Mouse (Mus musculus) kidney, embryonic 15.5 days (tissue): ENCODE results near the gene Nup107. TPM values are rescaled to one million over a fixed set of nuclear protein-coding genes. Genes with fewer than 3 reads are reported as not detected.
"Not testable (repeated sequence)": the region's sequence is repeated elsewhere in the genome, so short reads cannot be mapped to it uniquely, and the experiment has no call there.

Experiments
- ATAC-seq: fragments of 200-750 bp; cut with Nextera tagmentation; replicated peaks from 2 replicates; pipeline ENCODE4 v1.8.0; 2017; ENCODE audit warnings: moderate TSS enrichment; ENCODE audit not compliant: low FRiP score
- H3K27ac ChIP-seq: fragments of 300-500 bp; sonication (generic); 2 replicates; pipeline ENCODE4 v1.5.1; 2015; ENCODE audit warnings: mild to moderate bottlenecking, inconsistent platforms
- H3K27me3 ChIP-seq: fragments of 300-500 bp; sonication (generic); 2 replicates; pipeline ENCODE4 v1.6.1; 2015; ENCODE audit warnings: inconsistent platforms
- H3K36me3 ChIP-seq: fragments of 300-500 bp; sonication (generic); 2 replicates; pipeline ENCODE4 v1.6.1; 2015; ENCODE audit warnings: inconsistent platforms
- H3K4me1 ChIP-seq: fragments of 300-500 bp; sonication (generic); 2 replicates; pipeline ENCODE4 v1.6.1; 2015; ENCODE audit warnings: inconsistent platforms
- H3K4me2 ChIP-seq: fragments of 300-500 bp; sonication (generic); 2 replicates; pipeline ENCODE4 v1.6.1; 2015; ENCODE audit warnings: moderate library complexity, mild to moderate bottlenecking, inconsistent platforms
- H3K4me3 ChIP-seq: fragments of 300-500 bp; sonication (generic); replicated peaks from 2 replicates; pipeline ENCODE4 v1.5.1; 2015; ENCODE audit warnings: mild to moderate bottlenecking, inconsistent platforms
- H3K9ac ChIP-seq: fragments of 300-500 bp; sonication (generic); 2 replicates; pipeline ENCODE4 v1.6.1; 2015; ENCODE audit warnings: mild to moderate bottlenecking, inconsistent platforms
- H3K9me3 ChIP-seq: fragments of 300-500 bp; sonication (generic); replicated peaks from 2 replicates; pipeline ENCODE4 v1.6.1; 2016; ENCODE audit warnings: inconsistent platforms
- WGBS: fragments of 180-500 bp; shearing (Covaris S2); methylation state at CpG from one replicate; pipeline ENCODE4 v1.1.7; 2015; ENCODE audit warnings: mixed read lengths; 5-methylcytosine and 5-hydroxymethylcytosine counted together
- polyA plus RNA-seq: library from polyadenylated mRNA; unstranded; fragments of >200 nt; fragmentation: Nextera tagmentation; extraction: Ambion mirVana; gene quantifications from 2 replicates; pipeline ENCODE4 v1.2.1, GENCODE M21; 2015

Nup107 gene
- polyA plus RNA-seq, 1 experiment from 2014 or later, result 65.3 TPM

DNA sequence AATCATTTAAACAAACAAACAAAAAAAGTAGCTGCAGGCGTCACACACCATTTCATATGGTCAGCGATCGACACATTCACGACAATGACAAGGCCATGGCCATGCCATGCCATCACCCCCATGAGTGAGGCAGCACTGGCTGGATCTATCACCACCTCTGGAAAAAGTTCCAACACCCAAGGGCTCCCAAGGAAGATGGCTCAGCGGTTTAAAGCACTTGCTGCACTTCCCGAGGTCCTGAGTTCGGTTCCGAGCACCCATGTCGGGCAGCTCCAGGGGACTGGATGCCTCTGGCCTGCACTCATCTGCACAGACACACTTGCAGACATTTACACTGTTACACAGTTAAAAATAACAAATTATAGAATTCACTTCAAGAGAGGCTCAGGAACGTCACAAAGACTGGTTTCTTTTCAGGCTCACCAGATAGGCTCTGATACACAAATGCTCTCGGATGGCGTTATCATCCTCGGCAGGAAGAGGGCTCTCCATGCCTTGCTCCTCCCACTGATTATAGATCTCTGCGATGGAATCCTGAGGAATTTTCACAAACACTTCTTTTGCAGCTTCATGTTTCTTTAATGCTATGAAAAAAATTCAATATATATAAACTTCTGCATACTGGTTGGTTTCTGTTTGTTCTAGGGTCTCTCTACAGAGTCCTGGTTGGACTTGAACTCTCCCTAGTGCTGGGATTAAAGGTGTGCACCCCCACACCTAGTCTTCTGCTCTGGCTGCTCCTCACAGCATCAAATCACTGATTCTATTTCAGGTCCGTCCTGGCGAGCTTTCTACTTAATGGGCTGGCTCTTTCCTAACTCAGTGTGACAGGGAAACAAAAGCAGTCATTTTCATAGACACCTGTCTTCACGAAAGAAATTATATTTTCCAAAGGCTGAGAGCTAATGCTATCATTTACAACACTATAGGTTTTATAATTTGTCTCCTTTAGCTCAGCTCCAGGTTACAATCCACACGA is 33.5 kb downstream of the Nup107 start:
- H3K36me3 ChIP-seq, result peaks cover 99% of the 10 kb centered on the region
- H3K4me1 ChIP-seq, result no peaks in the 10 kb centered on the region
- no peak for ATAC-seq
- no peak overlapping the region for H3K9ac ChIP-seq
- no peak overlapping the region for H3K27ac ChIP-seq
- no peak overlapping the region for H3K4me2 ChIP-seq
- H3K27me3 ChIP-seq, result no peaks in the 10 kb centered on the region
- no peaks in the 10 kb centered on the region for H3K9me3 ChIP-seq
- 90% methylated on average over 18 of the region's 18 CpGs for WGBS
- H3K4me3 ChIP-seq, result no peak overlapping the region

DNA sequence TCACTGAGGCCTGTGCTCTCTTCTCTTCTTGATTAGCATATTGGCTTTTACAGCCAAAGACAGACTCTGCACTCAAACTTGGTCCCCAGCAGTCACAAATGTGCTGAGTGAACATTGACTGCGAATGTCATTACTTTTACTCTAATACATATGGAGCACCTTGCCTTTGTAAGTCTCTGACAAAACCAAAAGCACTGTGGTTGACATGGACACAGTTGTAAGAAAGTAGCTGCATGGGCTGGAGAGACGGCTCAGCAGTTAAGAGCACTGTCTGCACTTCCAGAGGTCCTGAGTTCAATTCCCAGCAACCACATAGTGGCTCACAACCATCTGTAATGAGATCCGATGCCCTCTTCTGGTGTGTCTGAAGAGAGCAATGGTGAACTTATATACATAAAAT is 34.2 kb downstream of the Nup107 start:
- H3K27ac ChIP-seq, H3K9ac ChIP-seq, H3K4me3 ChIP-seq, H3K4me1 ChIP-seq, H3K9me3 ChIP-seq, H3K4me2 ChIP-seq, H3K27me3 ChIP-seq, ATAC-seq: not testable (repeated sequence)
- H3K36me3 ChIP-seq, result peaks cover 94% of the 10 kb centered on the region
- WGBS, result 96% methylated on average over 3 of the region's 3 CpGs

DNA sequence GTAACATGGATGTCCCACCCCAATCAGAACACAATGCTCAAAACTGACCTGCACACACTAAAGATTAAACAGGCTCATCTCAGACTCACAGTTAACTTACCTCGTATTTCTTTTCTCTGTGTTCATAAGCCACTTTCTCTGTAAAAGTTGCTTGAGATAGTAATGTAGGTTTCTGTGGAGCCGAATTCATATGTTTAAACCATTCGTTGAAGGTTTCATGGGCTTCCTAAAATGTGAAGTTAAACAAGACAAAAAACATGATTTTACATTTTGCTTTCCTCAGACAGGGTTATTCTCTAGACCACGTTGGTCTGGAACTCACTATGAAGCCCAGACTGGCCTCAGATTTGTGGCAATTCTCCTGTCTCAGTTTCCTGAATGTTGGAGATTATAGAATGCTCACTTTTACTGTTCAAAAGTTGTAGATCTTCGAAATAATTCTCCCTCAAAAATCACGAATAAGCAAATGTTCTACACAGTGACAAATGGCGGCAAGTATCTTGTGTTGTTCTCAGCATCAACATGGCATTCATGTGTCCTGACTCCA is 34.6 kb downstream of the Nup107 start:
- H3K27ac ChIP-seq, result no peak overlapping the region
- ATAC-seq, result no peak

DNA sequence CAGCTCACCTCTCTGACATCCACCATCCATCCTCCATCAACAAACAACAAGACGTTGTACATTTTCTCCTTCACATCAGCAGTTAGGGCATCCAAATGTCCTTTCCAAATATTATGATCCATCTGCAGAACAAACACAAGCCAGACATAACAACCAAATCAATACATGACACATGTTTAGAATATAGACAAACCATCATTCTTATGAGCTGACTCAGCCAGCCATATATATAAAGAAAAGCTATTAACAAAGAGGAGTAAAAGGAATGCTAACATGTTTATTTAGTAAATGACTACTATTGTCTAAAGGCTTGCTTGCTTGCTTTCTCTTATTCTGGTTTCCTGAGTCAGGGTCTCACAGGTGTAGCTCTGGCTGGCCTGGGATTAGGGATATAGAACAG is 35.2 kb downstream of the Nup107 start:
- Histone ChIP-seq H3K4me1 (no peaks in the 10 kb centered on the region), H3K9ac (no peak overlapping the region), H3K36me3 (peaks cover 94% of the 10 kb centered on the region), H3K9me3 (no peaks in the 10 kb centered on the region), H3K4me3 (no peak overlapping the region), H3K27ac (no peak overlapping the region), H3K27me3 (no peaks in the 10 kb centered on the region), H3K4me2 (no peak overlapping the region)
- ATAC-seq, result no peak
- whole genome bisulfite sequencing, result 88% methylated on average over 1 of the region's 1 CpGs

More for the DNA sequence above, 34.6 kb downstream of the Nup107 start:
- WGBS, result 95% methylated on average over 7 of the region's 7 CpGs
- Histone ChIP-seq H3K27me3 (no peaks in the 10 kb centered on the region), H3K9ac (no peak overlapping the region), H3K4me2 (no peak overlapping the region), H3K4me3 (no peak overlapping the region), H3K36me3 (peaks cover 94% of the 10 kb centered on the region), H3K9me3 (no peaks in the 10 kb centered on the region), H3K4me1 (no peaks in the 10 kb centered on the region)

DNA sequence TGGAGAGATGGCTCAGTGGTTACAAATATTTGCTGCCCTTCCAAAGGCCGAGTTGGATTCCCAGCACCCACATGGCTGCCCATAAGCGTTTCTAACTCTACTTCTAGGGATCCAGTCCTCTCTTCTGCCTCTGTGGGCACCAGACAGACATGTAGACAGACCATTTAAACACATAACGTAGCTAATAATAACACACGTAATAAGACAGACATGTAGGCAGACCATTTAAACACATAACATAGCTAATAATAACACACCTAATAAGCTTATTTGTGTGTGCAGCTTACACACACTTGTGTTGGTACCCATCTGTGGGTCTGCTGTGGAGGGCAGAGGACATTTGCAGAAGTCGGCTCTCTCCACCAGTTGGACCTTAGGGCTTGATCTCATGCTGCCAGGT is 35.7 kb downstream of the Nup107 start:
- Histone ChIP-seq H3K36me3 (peaks cover 94% of the 10 kb centered on the region), H3K27ac (no peak overlapping the region), H3K4me1 (no peaks in the 10 kb centered on the region), H3K4me2 (no peak overlapping the region), H3K9me3 (no peaks in the 10 kb centered on the region), H3K9ac (no peak overlapping the region), H3K27me3 (no peaks in the 10 kb centered on the region), H3K4me3 (no peak overlapping the region)
- ATAC-seq, result no peak
- 93% methylated on average over 5 of the region's 5 CpGs for WGBS

DNA sequence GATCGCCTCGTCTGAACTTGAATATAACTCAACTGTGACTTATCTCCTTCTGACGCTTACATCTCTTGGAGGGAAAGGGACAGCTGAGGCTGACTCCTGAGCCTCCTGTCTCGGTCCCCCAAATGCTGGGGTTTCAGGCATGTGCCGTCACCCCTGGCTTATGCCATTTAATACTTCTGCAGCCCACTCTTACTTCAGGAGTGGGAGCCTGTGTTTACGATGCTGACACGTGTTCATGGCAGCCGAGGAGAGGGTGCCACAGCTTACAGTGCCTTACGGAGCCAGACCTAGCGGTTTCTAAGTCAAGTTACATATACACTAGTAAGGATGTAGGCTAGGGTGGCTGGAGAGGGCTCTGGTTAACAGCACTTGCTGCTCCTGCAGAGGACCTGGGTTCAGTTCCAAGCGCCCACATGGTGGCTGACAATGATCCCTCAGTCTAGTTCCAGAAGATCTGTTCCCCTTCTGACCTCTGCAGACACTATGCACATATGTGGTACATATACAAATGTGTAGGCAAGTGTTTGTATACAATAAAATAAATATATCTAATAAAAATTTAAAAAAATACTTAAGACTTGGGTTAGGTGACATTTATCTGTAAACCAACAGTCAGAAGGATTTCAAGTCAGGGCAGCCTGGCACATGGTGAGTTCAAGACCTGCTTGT is 36.6 kb downstream of the Nup107 start:
- H3K27me3 ChIP-seq, result no peaks in the 10 kb centered on the region
- H3K9me3 ChIP-seq, result no peaks in the 10 kb centered on the region
- no peak overlapping the region for H3K4me3 ChIP-seq
- no peak for ATAC-seq
- peaks cover 94% of the 10 kb centered on the region for H3K36me3 ChIP-seq
- H3K4me2 ChIP-seq, result no peak overlapping the region
- 92% methylated on average over 11 of the region's 11 CpGs for whole genome bisulfite sequencing
- H3K27ac ChIP-seq, result no peak overlapping the region
- no peak overlapping the region for H3K9ac ChIP-seq
- no peaks in the 10 kb centered on the region for H3K4me1 ChIP-seq

DNA sequence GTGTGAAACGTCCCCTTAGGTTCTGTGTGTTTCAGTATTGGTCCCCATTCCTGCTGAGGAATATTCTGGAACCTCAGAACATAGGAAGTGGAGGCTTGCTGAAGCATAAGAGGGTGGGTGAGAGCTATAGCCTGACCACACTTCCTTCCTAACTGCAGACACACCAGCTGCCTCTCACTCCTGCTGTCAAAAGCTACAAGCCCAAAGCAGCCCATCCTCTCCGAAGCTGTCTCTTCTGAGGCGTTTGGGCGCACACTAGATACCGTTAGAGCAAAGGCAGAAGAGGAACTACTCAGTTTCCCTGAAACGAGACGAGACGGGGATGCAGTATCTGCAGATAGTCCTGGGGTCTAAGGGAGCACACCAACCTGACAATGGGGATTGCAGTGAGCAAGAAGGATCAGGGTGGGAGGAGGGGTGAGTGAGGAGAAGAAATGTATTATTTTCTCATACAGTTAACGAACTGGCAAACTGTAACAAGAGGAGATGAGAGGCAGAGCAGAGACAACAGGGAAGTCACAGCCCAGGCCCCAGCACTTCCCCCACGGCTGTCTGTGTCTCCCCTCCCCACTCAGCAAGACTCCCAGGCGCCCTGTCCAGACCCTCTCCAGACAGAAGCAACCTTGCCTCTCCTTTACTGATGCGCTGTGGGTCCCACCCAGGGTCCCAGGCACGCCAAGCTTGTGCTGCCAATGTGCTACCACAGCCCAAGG is 37.3 kb downstream of the Nup107 start:
- no peak overlapping the region for H3K4me3 ChIP-seq
- 87% methylated on average over 13 of the region's 13 CpGs for WGBS
- H3K9me3 ChIP-seq, result no peaks in the 10 kb centered on the region
- ATAC-seq, result no peak
- H3K4me1 ChIP-seq, result no peaks in the 10 kb centered on the region
- H3K27ac ChIP-seq, result no peak overlapping the region
- peaks cover 92% of the 10 kb centered on the region for H3K36me3 ChIP-seq
- no peak overlapping the region for H3K4me2 ChIP-seq
- no peaks in the 10 kb centered on the region for H3K27me3 ChIP-seq
- no peak overlapping the region for H3K9ac ChIP-seq

DNA sequence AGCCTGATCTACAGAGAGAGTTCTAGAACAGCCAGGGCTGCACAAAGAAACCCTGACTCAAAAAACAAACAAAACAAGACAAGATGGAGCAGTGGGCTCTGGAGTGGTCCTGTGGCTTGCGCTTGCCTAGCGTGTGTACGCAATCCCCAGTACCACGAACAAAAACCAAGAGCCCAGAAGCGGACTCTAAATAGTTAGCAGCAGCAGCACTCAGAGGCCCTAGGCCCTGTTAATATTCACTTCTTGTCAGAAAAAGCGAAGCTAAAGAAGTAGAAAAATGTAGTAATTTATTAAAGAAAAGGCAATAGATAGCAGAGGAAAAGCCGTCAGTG is 37.9 kb downstream of the Nup107 start:
- ATAC-seq, result no peak
- Histone ChIP-seq H3K4me1 (no peaks in the 10 kb centered on the region), H3K27me3 (no peaks in the 10 kb centered on the region), H3K27ac (no peak overlapping the region), H3K36me3 (peaks cover 92% of the 10 kb centered on the region), H3K4me3 (no peak overlapping the region), H3K9me3 (no peaks in the 10 kb centered on the region), H3K9ac (no peak overlapping the region), H3K4me2 (no peak overlapping the region)
- WGBS, result 95% methylated on average over 7 of the region's 7 CpGs

DNA sequence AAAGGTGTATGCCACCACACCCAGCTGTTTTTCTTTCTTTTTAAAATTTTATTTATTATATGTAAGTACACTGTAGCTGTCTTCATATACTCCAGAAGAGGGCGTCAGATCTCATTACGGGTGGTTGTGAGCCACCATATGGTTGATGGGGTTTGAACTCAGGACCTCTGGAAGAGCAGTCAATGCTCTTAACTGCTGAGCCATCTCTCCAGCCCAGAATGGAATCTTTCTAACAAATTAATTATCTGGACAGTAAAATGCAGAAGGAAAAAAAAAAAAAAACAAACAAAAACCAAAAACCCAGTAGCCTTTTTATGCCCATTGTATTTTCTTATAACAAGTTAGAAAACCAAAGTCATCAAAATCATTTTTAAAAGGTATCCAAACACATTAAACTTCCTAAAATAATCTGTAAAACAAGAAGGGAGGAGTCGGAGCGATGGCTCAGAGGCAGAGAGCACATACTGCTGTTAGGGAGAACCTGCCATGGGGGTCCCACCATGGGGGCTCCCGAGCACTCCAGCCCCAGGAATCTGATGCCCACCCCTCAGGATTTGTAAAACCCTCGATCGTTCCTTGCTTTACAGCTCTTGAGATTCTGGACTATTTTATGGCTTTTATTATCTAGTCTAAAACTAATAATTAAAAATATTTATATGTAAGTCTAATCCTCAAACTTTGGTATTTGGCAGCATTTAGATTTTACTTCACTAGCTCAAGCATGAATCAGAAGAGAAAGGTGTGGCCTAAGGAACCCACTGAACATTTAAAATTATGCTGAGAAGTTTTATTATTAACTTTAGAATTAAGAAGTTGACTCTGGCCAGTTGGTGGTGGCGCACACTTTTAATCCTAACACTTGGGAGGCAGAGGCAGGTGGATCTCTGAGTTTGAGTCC is 38.5 kb downstream of the Nup107 start:
- H3K36me3 ChIP-seq, result peaks cover 92% of the 10 kb centered on the region
- WGBS, result 95% methylated on average over 8 of the region's 8 CpGs
- H3K27me3 ChIP-seq, result no peaks in the 10 kb centered on the region
- ATAC-seq, result no peak
- no peak overlapping the region for H3K9ac ChIP-seq
- H3K4me2 ChIP-seq, result no peak overlapping the region
- H3K4me3 ChIP-seq, result no peak overlapping the region
- no peaks in the 10 kb centered on the region for H3K9me3 ChIP-seq
- no peaks in the 10 kb centered on the region for H3K4me1 ChIP-seq
- H3K27ac ChIP-seq, result no peak overlapping the region

DNA sequence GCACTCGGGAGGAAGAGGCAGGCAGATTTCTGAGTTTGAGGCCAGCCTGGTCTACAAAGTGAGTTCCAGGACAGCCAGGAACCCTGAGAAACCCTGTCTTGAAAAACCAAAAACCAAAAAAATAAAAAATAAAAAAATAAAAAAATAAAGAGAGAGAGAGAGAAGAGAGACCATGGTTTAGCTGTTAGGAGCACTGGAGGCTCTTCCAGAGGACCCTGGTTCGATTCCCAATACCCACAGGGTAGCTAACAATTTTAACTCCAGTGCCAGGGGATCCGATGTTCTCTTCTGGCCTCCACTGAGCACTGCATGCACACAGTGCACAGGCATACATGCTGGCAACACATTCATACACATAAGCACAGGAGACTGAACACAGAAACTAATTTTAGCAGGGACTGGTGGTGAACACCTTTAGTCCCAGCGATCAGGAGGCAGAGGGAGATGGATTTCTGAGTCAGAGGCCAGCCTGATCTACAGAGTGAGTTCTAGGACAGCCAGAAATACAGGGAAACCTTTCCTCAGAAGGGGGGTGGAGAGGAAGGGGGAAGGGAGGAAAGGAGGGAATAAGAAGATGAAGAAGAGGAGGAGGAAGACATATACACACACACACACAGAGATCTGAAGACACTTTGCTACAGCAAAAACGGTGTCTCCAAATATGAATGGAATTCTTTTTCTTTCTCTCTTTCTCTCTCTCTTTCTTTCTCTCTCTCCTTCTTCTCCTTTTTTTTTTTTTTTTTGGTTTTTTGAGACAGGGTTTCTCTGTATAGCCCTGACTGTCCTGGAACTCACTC is 39.5 kb downstream of the Nup107 start:
- no peak for ATAC-seq
- Histone ChIP-seq H3K4me2 (no peak overlapping the region), H3K36me3 (peaks cover 90% of the 10 kb centered on the region), H3K27ac (no peak overlapping the region), H3K27me3 (no peaks in the 10 kb centered on the region), H3K4me3 (no peak overlapping the region), H3K9me3 (no peaks in the 10 kb centered on the region), H3K4me1 (no peaks in the 10 kb centered on the region), H3K9ac (no peak overlapping the region)
- 96% methylated on average over 5 of the region's 5 CpGs for WGBS
